Mouse (Mus musculus) lung, postnatal 14 days (tissue): ENCODE results near the gene Atp11b.
A peak's percentile ranks its signal among the peaks of the same experiment; 100 is the strongest.

ENCODE experiments used
- DNase-seq: peaks from one replicate; pipeline ENCODE4 v3.0.0; 2021

Atp11b gene

GRCm38 (mm10) chr3:35753825-35754767 lies at the start of gene Atp11b:
Gene Atp11b (plus strand): TSS chr3:35754106.
- peak; percentile 82 for DNase-seq

- no peak for DNase-seq
Measured at GRCm38 (mm10) chr3:35704328-35704613, 49.6 kb upstream of the Atp11b start.

GRCm38 (mm10) chr3:35719531-35720205 lies 34.2 kb upstream of the Atp11b start:
- no peak for DNase-seq

- peak; percentile 6 for DNase-seq
Measured at GRCm38 (mm10) chr3:35720801-35721200, 33.1 kb upstream of the Atp11b start.

- no peak for DNase-seq
Measured at GRCm38 (mm10) chr3:35721818-35722446, 32.0 kb upstream of the Atp11b start.

GRCm38 (mm10) chr3:35722811-35723210 lies 31.1 kb upstream of the Atp11b start:
- no peak for DNase-seq

- DNase-seq: no peak
Measured at GRCm38 (mm10) chr3:35723586-35724322, 30.2 kb upstream of the Atp11b start.

- no peak for DNase-seq
Measured at GRCm38 (mm10) chr3:35725096-35725495, 28.8 kb upstream of the Atp11b start.

GRCm38 (mm10) chr3:35726936-35727335 lies 27.0 kb upstream of the Atp11b start:
- DNase-seq: no peak

GRCm38 (mm10) chr3:35729490-35729889 lies 24.4 kb upstream of the Atp11b start:
- no peak for DNase-seq

- DNase-seq: no peak
Measured at GRCm38 (mm10) chr3:35731981-35732777, 21.7 kb upstream of the Atp11b start.

- DNase-seq: no peak
Measured at GRCm38 (mm10) chr3:35732778-35733147, 21.1 kb upstream of the Atp11b start.

GRCm38 (mm10) chr3:35734509-35734908 lies 19.4 kb upstream of the Atp11b start:
- no peak for DNase-seq

- no peak for DNase-seq
Measured at GRCm38 (mm10) chr3:35738071-35738470, 15.8 kb upstream of the Atp11b start.

- no peak for DNase-seq
Measured at GRCm38 (mm10) chr3:35745010-35745409, 8.9 kb upstream of the Atp11b start.

GRCm38 (mm10) chr3:35746840-35747456 lies 7.0 kb upstream of the Atp11b start:
- no peak for DNase-seq

- DNase-seq: no peak
Measured at GRCm38 (mm10) chr3:35750286-35750685, 3.6 kb upstream of the Atp11b start.

- no peak for DNase-seq
Measured at GRCm38 (mm10) chr3:35751724-35752123, 2.2 kb upstream of the Atp11b start.

GRCm38 (mm10) chr3:35762735-35763134 lies 8.8 kb downstream of the Atp11b start:
- no peak for DNase-seq

GRCm38 (mm10) chr3:35764637-35765617 lies 11.0 kb downstream of the Atp11b start:
- DNase-seq: no peak

- no peak for DNase-seq
Measured at GRCm38 (mm10) chr3:35779748-35780147, 25.8 kb downstream of the Atp11b start.
